Mouse (Mus musculus) heart, adult 2 months (tissue): ENCODE data around the gene Josd2.

Source experiments
- CTCF ChIP-seq: fragments of 200-600 bp; IDR thresholded peaks from 2 replicates; pipeline ENCODE4 v1.8.1; 2022; ENCODE audit warnings: antibody characterized with exemption, mild to moderate bottlenecking, moderate library complexity
- POLR2A ChIP-seq: fragments of 200-500 bp; IDR thresholded peaks from 2 replicates; pipeline ENCODE4 v1.6.1; 2011; ENCODE audit warnings: mild to moderate bottlenecking, low read depth, low read length, control low read depth; ENCODE audit not compliant: insufficient read depth

GRCm38 (mm10) chr7:44461503-44462217 lies 6.1 kb upstream of the Josd2 start:
- TF ChIP-seq CTCF: no peak
- no peak for TF ChIP-seq POLR2A
